Mouse (Mus musculus) heart, adult 2 months (tissue): Measurements from ENCODE around the gene Clec2g.
"Not testable (repeated sequence)": the region's sequence is repeated elsewhere in the genome, so short reads cannot be mapped to it uniquely, and the experiment has no call there.

ENCODE experiments used
- CTCF ChIP-seq: fragments of 200-600 bp; IDR thresholded peaks from 2 replicates; pipeline ENCODE4 v1.8.1; 2022; ENCODE audit warnings: antibody characterized with exemption, mild to moderate bottlenecking, moderate library complexity
- EP300 ChIP-seq: fragments of 200-500 bp; IDR thresholded peaks from 2 replicates; pipeline ENCODE4 v1.6.1; 2011; ENCODE audit warnings: low read depth, low read length, control low read depth; ENCODE audit not compliant: insufficient read depth
- POLR2A ChIP-seq: fragments of 200-500 bp; IDR thresholded peaks from 2 replicates; pipeline ENCODE4 v1.6.1; 2011; ENCODE audit warnings: mild to moderate bottlenecking, low read depth, low read length, control low read depth; ENCODE audit not compliant: insufficient read depth

- not testable (repeated sequence) for TF ChIP-seq CTCF, EP300, POLR2A
Observed at GRCm38 (mm10) chr6:128934081-128934480, at the start of gene Clec2g.
